Mouse (Mus musculus) stomach, postnatal 0 days (tissue): Measurements from ENCODE around the gene Efhd1. TPM values are rescaled to one million over a fixed set of nuclear protein-coding genes. Genes with fewer than 3 reads are reported as not detected.

Experiments used
- ATAC-seq: fragments of 200-750 bp; cut with Nextera tagmentation; 2 replicates; pipeline ENCODE4 v1.8.0; 2017; ENCODE audit not compliant: low FRiP score, low TSS enrichment
- DNase-seq: peaks from one replicate; pipeline ENCODE4 v3.0.0-alpha.2; 2016; ENCODE audit warnings: low spot score
- H3K27ac ChIP-seq: fragments of 300-500 bp; sonication (generic); replicated peaks from 2 replicates; pipeline ENCODE4 v1.5.1; 2014; ENCODE audit warnings: mild to moderate bottlenecking, control low read depth
- H3K27me3 ChIP-seq: fragments of 300-500 bp; sonication (generic); 2 replicates; pipeline ENCODE4 v1.6.1; 2014; ENCODE audit warnings: low read length; ENCODE audit not compliant: control insufficient read depth, insufficient read depth
- H3K36me3 ChIP-seq: fragments of 300-500 bp; sonication (generic); 2 replicates; pipeline ENCODE4 v1.6.1; 2014; ENCODE audit warnings: low read length, mixed read lengths; ENCODE audit not compliant: control insufficient read depth, insufficient read depth
- H3K4me1 ChIP-seq: fragments of 300-500 bp; sonication (generic); replicated peaks from 2 replicates; pipeline ENCODE4 v1.6.1; 2014; ENCODE audit warnings: antibody characterized with exemption; ENCODE audit not compliant: control insufficient read depth, insufficient read depth
- H3K4me2 ChIP-seq: fragments of 300-500 bp; sonication (generic); replicated peaks from 2 replicates; pipeline ENCODE4 v1.6.1; 2014; ENCODE audit warnings: low read depth, mild to moderate bottlenecking, control low read depth, moderate library complexity
- H3K4me3 ChIP-seq: fragments of 300-500 bp; sonication (generic); 2 replicates; pipeline ENCODE4 v1.5.1; 2014; ENCODE audit warnings: low read depth, low read length, control low read depth
- H3K9ac ChIP-seq: fragments of 300-500 bp; sonication (generic); 2 replicates; pipeline ENCODE4 v1.6.1; 2014; ENCODE audit warnings: mild to moderate bottlenecking, low read length, control low read depth, mixed read lengths
- H3K9me3 ChIP-seq: fragments of 300-500 bp; sonication (generic); 2 replicates; pipeline ENCODE4 v1.6.1; 2016; ENCODE audit warnings: low read length; ENCODE audit not compliant: control insufficient read depth
- CTCF ChIP-seq: IDR thresholded peaks from 2 replicates; pipeline ENCODE4 v1.5.1; 2016; ENCODE audit warnings: antibody characterized with exemption, low read depth, mild to moderate bottlenecking, moderate library complexity
- EP300 ChIP-seq: optimal IDR thresholded peaks from 2 replicates; pipeline ENCODE3; 2016; ENCODE audit warnings: antibody characterized with exemption
- WGBS: fragments of 180-500 bp; shearing (Covaris S2); extraction: QIAGEN DNeasy Blood & Tissue Kit; methylation state at CpG from one replicate; pipeline ENCODE4 v1.1.7; 2014; 5-methylcytosine and 5-hydroxymethylcytosine counted together
- polyA plus RNA-seq: library from polyadenylated mRNA; unstranded; fragments of >200 nt; fragmentation: Nextera tagmentation; extraction: Ambion mirVana; gene quantifications from 2 replicates; pipeline ENCODE4 v1.2.1, GENCODE M21; 2015

Efhd1 gene
- polyA plus RNA-seq, 1 experiment from 2014 or later: 0.50 TPM

- TF ChIP-seq EP300: no peak
- TF ChIP-seq CTCF: no peak
- no peaks in the 10 kb centered on the region for H3K9me3 ChIP-seq
- 90% methylated on average over 8 of the region's 8 CpGs for WGBS
- no peak overlapping the region for H3K4me3 ChIP-seq
- no peaks in the 10 kb centered on the region for H3K27me3 ChIP-seq
- H3K4me1 ChIP-seq: no peaks in the 10 kb centered on the region
- no peaks in the 10 kb centered on the region for H3K36me3 ChIP-seq
- H3K4me2 ChIP-seq: no peak overlapping the region
- ATAC-seq (no peak), DNase-seq (no peak)
- H3K9ac ChIP-seq: no peak overlapping the region
- no peak overlapping the region for H3K27ac ChIP-seq
Measured at GRCm38 (mm10) chr1:87313843-87314570, 49.8 kb downstream of the Efhd1 start.

- Histone ChIP-seq H3K4me3 (no peak overlapping the region), H3K36me3 (no peaks in the 10 kb centered on the region), H3K9ac (no peak overlapping the region), H3K4me1 (no peaks in the 10 kb centered on the region), H3K4me2 (no peak overlapping the region), H3K27ac (no peak overlapping the region), H3K9me3 (no peaks in the 10 kb centered on the region), H3K27me3 (no peaks in the 10 kb centered on the region)
- no peak for TF ChIP-seq CTCF
- no peak for TF ChIP-seq EP300
- 86% methylated on average over 2 of the region's 2 CpGs for WGBS
- DNase-seq (no peak), ATAC-seq (no peak)
Measured at GRCm38 (mm10) chr1:87315431-87315830, 51.3 kb downstream of the Efhd1 start.

GRCm38 (mm10) chr1:87315894-87316293 lies 51.7 kb downstream of the Efhd1 start:
- TF ChIP-seq EP300: no peak
- no peak for TF ChIP-seq CTCF
- DNase-seq: no peak
- H3K4me1 ChIP-seq: no peaks in the 10 kb centered on the region
- H3K4me3 ChIP-seq: no peak overlapping the region
- 47% methylated on average over 2 of the region's 2 CpGs for WGBS
- H3K36me3 ChIP-seq: no peaks in the 10 kb centered on the region
- H3K27me3 ChIP-seq: no peaks in the 10 kb centered on the region
- no peak overlapping the region for H3K4me2 ChIP-seq
- no peak for ATAC-seq
- H3K9ac ChIP-seq: no peak overlapping the region
- H3K9me3 ChIP-seq: no peaks in the 10 kb centered on the region
- H3K27ac ChIP-seq: no peak overlapping the region

- H3K9ac ChIP-seq: no peak overlapping the region
- H3K4me2 ChIP-seq: no peak overlapping the region
- H3K4me1 ChIP-seq: no peaks in the 10 kb centered on the region
- H3K27me3 ChIP-seq: no peaks in the 10 kb centered on the region
- no peaks in the 10 kb centered on the region for H3K9me3 ChIP-seq
- no peaks in the 10 kb centered on the region for H3K36me3 ChIP-seq
- no peak overlapping the region for H3K27ac ChIP-seq
- TF ChIP-seq CTCF (no peak), EP300 (no peak)
- no peak for DNase-seq
- 37% methylated on average over 3 of the region's 3 CpGs for WGBS
- no peak overlapping the region for H3K4me3 ChIP-seq
- no peak for ATAC-seq
Measured at GRCm38 (mm10) chr1:87316672-87317071, 52.5 kb downstream of the Efhd1 start.

GRCm38 (mm10) chr1:87321071-87321470 lies 56.9 kb downstream of the Efhd1 start:
- H3K4me1 ChIP-seq: no peaks in the 10 kb centered on the region
- H3K9ac ChIP-seq: no peak overlapping the region
- no peaks in the 10 kb centered on the region for H3K27me3 ChIP-seq
- TF ChIP-seq CTCF (no peak), EP300 (no peak)
- H3K36me3 ChIP-seq: no peaks in the 10 kb centered on the region
- 0% methylated on average over 1 of the region's 1 CpGs for WGBS
- no peak for ATAC-seq
- no peak for DNase-seq
- no peak overlapping the region for H3K4me3 ChIP-seq
- H3K9me3 ChIP-seq: no peaks in the 10 kb centered on the region
- H3K4me2 ChIP-seq: no peak overlapping the region
- H3K27ac ChIP-seq: no peak overlapping the region

- Histone ChIP-seq H3K36me3 (no peaks in the 10 kb centered on the region), H3K4me2 (no peak overlapping the region), H3K27me3 (no peaks in the 10 kb centered on the region), H3K27ac (no peak overlapping the region), H3K9ac (no peak overlapping the region), H3K4me3 (no peak overlapping the region), H3K9me3 (no peaks in the 10 kb centered on the region), H3K4me1 (no peaks in the 10 kb centered on the region)
- DNase-seq (no peak), ATAC-seq (no peak)
- WGBS: 85% methylated on average over 3 of the region's 3 CpGs
- TF ChIP-seq EP300: no peak
- no peak for TF ChIP-seq CTCF
Measured at GRCm38 (mm10) chr1:87322778-87323177, 58.6 kb downstream of the Efhd1 start.
